Mouse (Mus musculus): ENCODE data around the gene Stx6.
"Not testable (repeated sequence)": the region's sequence is repeated elsewhere in the genome, so short reads cannot be mapped to it uniquely, and the experiment has no call there.

The Stx6 gene

GRCm38 (mm10) chr1:155169935-155170334 is 11.4 kb downstream of the Stx6 start:
- DNase-seq (ENCODE audit: low spot score): no peak

GRCm38 (mm10) chr1:155172895-155173643 is 14.6 kb downstream of the Stx6 start:
- DNase-seq (ENCODE audit: low spot score): no peak

- DNase-seq (ENCODE audit: low spot score): not testable (repeated sequence)
Measured at GRCm38 (mm10) chr1:155173644-155174016, 15.1 kb downstream of the Stx6 start.

GRCm38 (mm10) chr1:155174424-155174823 is 15.9 kb downstream of the Stx6 start:
- DNase-seq (ENCODE audit: low spot score): no peak

- no peak for DNase-seq (ENCODE audit: low spot score)
Measured at GRCm38 (mm10) chr1:155178192-155178924, 19.8 kb downstream of the Stx6 start.

GRCm38 (mm10) chr1:155184191-155184590 is 25.7 kb downstream of the Stx6 start:
- no peak for DNase-seq (ENCODE audit: low spot score)

- no peak for DNase-seq (ENCODE audit: low spot score)
Measured at GRCm38 (mm10) chr1:155188656-155189055, 30.1 kb downstream of the Stx6 start.

- DNase-seq (ENCODE audit: low spot score): no peak
Measured at GRCm38 (mm10) chr1:155191219-155191618, 32.7 kb downstream of the Stx6 start.

GRCm38 (mm10) chr1:155191671-155192070 is 33.2 kb downstream of the Stx6 start:
- DNase-seq (ENCODE audit: low spot score): no peak

- DNase-seq (ENCODE audit: low spot score): no peak
Measured at GRCm38 (mm10) chr1:155192805-155193368, 34.4 kb downstream of the Stx6 start.

- no peak for DNase-seq (ENCODE audit: low spot score)
Measured at GRCm38 (mm10) chr1:155196691-155197090, 38.2 kb downstream of the Stx6 start.

GRCm38 (mm10) chr1:155199522-155199921 is 41.0 kb downstream of the Stx6 start:
- DNase-seq (ENCODE audit: low spot score): no peak

- no peak for DNase-seq (ENCODE audit: low spot score)
Measured at GRCm38 (mm10) chr1:155200967-155201366, 42.5 kb downstream of the Stx6 start.

- DNase-seq (ENCODE audit: low spot score): no peak
Measured at GRCm38 (mm10) chr1:155201373-155201879, 42.9 kb downstream of the Stx6 start.

GRCm38 (mm10) chr1:155201914-155202313 is 43.4 kb downstream of the Stx6 start:
- no peak for DNase-seq (ENCODE audit: low spot score)

GRCm38 (mm10) chr1:155202472-155202871 is 44.0 kb downstream of the Stx6 start:
- no peak for DNase-seq (ENCODE audit: low spot score)

- DNase-seq (ENCODE audit: low spot score): no peak
Measured at GRCm38 (mm10) chr1:155203101-155203500, 44.6 kb downstream of the Stx6 start.

GRCm38 (mm10) chr1:155203954-155204353 is 45.4 kb downstream of the Stx6 start:
- no peak for DNase-seq (ENCODE audit: low spot score)

GRCm38 (mm10) chr1:155204560-155205162 is 46.1 kb downstream of the Stx6 start:
- DNase-seq (ENCODE audit: low spot score): no peak

GRCm38 (mm10) chr1:155205311-155205710 is 46.8 kb downstream of the Stx6 start:
- DNase-seq (ENCODE audit: low spot score): no peak

GRCm38 (mm10) chr1:155205822-155206660 is 47.5 kb downstream of the Stx6 start:
- DNase-seq (ENCODE audit: low spot score): no peak

- no peak for DNase-seq (ENCODE audit: low spot score)
Measured at GRCm38 (mm10) chr1:155207859-155208258, 49.3 kb downstream of the Stx6 start.
